Mouse (Mus musculus) embryonic facial prominence, embryonic 11.5 days (tissue): Measurements from ENCODE around the gene Trpm5. TPM values are rescaled to one million over a fixed set of nuclear protein-coding genes. Genes with fewer than 3 reads are reported as not detected.

ENCODE experiments used
- ATAC-seq: fragments of 200-750 bp; cut with Nextera tagmentation; replicated peaks from 2 replicates; pipeline ENCODE4 v1.8.0; 2017; ENCODE audit warnings: low read depth; ENCODE audit not compliant: insufficient number of reproducible peaks, low FRiP score, low TSS enrichment
- DNase-seq: peaks from one replicate; pipeline ENCODE4 v3.0.0-alpha.2; 2015; ENCODE audit warnings: low spot score
- H3K27ac ChIP-seq: fragments of 300-500 bp; sonication (generic); replicated peaks from 2 replicates; pipeline ENCODE4 v1.5.1; 2014; ENCODE audit warnings: mild to moderate bottlenecking, low read depth, low read length, control low read depth
- H3K27me3 ChIP-seq: fragments of 300-500 bp; sonication (generic); 2 replicates; pipeline ENCODE4 v1.6.1; 2014; ENCODE audit warnings: mild to moderate bottlenecking, low read length, moderate library complexity, mixed read lengths; ENCODE audit not compliant: control insufficient read depth, insufficient read depth
- H3K36me3 ChIP-seq: fragments of 300-500 bp; sonication (generic); replicated peaks from 2 replicates; pipeline ENCODE4 v1.6.1; 2014; ENCODE audit warnings: low read depth, mild to moderate bottlenecking, low read length, moderate library complexity, mixed read lengths; ENCODE audit not compliant: control insufficient read depth, insufficient read depth
- H3K4me1 ChIP-seq: fragments of 300-500 bp; sonication (generic); 2 replicates; pipeline ENCODE4 v1.6.1; 2014; ENCODE audit warnings: low read length, mixed read lengths; ENCODE audit not compliant: control insufficient read depth, insufficient read depth
- H3K4me2 ChIP-seq: fragments of 300-500 bp; sonication (generic); 2 replicates; pipeline ENCODE4 v1.6.1; 2014; ENCODE audit warnings: low read depth, mild to moderate bottlenecking, control low read depth, low read length, moderate library complexity
- H3K4me3 ChIP-seq: fragments of 300-500 bp; sonication (generic); 2 replicates; pipeline ENCODE4 v1.5.1; 2014; ENCODE audit warnings: low read depth, low read length, control low read depth
- H3K9ac ChIP-seq: fragments of 300-500 bp; sonication (generic); replicated peaks from 2 replicates; pipeline ENCODE4 v1.6.1; 2014; ENCODE audit warnings: mild to moderate bottlenecking, control low read depth, low read length
- H3K9me3 ChIP-seq: fragments of 300-500 bp; sonication (generic); replicated peaks from 2 replicates; pipeline ENCODE4 v1.6.1; 2016; ENCODE audit warnings: mild to moderate bottlenecking, low read length, inconsistent platforms, mixed read lengths; ENCODE audit not compliant: control insufficient read depth
- WGBS: fragments of 180-500 bp; shearing (Covaris S2); extraction: QIAGEN DNeasy Blood & Tissue Kit; methylation state at CpG from one replicate; pipeline ENCODE4 v1.1.7; 2014; 5-methylcytosine and 5-hydroxymethylcytosine counted together
- polyA plus RNA-seq: library from polyadenylated mRNA; unstranded; fragments of >200 nt; fragmentation: Nextera tagmentation; extraction: Ambion mirVana; gene quantifications from 2 replicates; pipeline ENCODE4 v1.2.1, GENCODE M21; 2014

Gene Trpm5
- 0.84 and 1.1 TPM in 2 replicates for polyA plus RNA-seq

DNA sequence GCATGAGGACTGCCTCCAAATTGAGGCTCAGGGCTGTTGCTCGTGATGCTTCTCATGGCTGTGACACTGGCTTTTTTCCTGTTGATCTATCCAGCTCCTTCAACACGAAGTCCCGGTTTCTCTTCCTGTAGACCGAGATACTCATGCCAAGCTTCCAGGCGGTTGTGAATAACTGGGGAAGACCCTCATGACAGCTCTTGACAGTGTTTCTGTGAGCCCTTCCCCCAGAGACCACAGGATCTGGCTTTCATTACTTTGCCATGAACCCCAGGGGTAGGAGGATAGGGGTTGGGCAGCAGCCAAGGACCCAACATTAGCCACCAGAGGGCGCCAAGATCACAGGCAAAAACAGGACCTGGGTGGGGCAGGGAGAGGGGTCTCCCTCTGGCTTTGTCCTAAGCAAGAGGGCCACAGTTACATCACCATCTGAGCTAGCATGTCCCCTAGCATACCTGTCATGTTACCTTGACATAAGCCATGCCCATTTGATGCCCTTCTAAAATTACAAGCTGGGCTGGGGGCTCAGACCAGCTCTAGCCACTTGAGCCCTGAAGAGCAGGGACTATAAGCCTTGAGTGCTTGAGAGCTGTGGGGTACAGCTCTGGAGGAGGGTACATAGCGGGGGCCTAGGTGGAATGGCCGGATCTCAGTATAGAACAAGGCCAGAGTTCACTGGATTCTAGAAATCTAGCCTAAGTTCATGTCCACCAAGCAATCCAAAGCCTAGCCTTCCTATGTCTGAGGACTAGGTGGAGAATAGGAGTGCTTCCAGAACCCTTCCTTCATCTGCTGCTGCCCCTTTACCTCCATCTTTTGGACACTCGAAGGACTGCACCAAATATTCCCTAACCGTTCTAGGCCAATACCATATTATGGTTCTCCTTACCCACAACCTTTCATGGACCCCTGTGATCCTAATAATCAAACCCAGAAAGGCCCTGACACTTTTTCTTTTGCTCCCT lies at the start of gene Trpm5:
TSS of gene Trpm5 (minus strand) at position 51 of the 962 bp plus-strand sequence.
- Histone ChIP-seq H3K9ac (no peak within 1 kb of the TSS), H3K27ac (no peak within 1 kb of the TSS)
- no peak; the same call in 1 of the 2 replicates for ATAC-seq

DNA sequence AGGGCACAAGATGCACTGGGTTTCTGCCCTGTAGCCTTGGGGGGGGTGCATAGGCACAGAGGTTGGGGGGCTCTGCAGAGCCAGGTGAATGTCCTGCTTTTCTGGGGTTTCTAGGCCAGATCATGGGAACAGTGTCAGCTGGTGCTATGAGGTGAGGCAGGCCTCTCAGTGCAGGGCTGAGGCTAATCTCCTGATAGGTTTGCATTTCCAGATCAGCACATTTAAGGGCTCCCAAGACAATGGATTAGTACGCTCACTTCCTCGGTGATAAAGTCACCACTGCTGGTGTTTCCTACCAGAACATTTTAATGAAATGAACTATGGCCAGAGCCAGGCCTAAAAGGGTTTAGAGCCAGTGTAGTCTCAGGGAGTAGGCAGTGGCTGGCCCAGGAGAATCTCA lies 48.2 kb upstream of the Trpm5 start:
- H3K27ac ChIP-seq, result no peak overlapping the region
- DNase-seq (no peak), ATAC-seq (no peak)
- H3K36me3 ChIP-seq, result no peaks in the 10 kb centered on the region
- no peaks in the 10 kb centered on the region for H3K27me3 ChIP-seq
- WGBS, result 88% methylated on average over 2 of the region's 2 CpGs
- H3K9ac ChIP-seq, result no peak overlapping the region
- no peaks in the 10 kb centered on the region for H3K9me3 ChIP-seq
- no peak overlapping the region for H3K4me2 ChIP-seq
- H3K4me1 ChIP-seq, result no peaks in the 10 kb centered on the region
- no peak overlapping the region for H3K4me3 ChIP-seq

More for the DNA sequence above, at the start of gene Trpm5:
- peak; percentile 75 for DNase-seq
- H3K27me3 ChIP-seq, result no peaks in the 10 kb centered on the region
- H3K4me3 ChIP-seq, result no peak within 1 kb of the TSS
- no peaks in the 10 kb centered on the region for H3K36me3 ChIP-seq
- WGBS, result 39% methylated on average over 10 of the region's 10 CpGs
- H3K9me3 ChIP-seq, result no peaks in the 10 kb centered on the region
- H3K4me2 ChIP-seq, result no peak within 1 kb of the TSS
- no peaks in the 10 kb centered on the region for H3K4me1 ChIP-seq

DNA sequence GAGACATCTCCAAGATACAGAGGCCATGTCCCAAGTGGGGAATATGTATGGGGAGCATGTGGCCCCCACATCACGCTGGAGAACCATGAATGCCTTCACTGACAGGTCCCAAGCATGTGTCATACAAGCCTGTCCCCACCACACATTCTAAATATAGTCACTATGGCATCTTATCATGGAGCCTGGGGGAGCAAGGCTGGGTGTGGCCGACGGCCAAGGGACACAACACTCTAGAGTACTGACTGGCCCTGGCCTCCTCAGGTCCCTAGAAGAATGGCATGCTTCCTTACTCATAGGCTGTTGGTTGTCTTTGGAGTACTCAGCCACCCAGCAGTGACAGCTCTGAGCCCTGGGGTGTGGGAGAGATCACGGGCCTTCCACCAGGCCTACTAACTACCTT lies 45.5 kb upstream of the Trpm5 start:
- DNase-seq, result no peak
- Histone ChIP-seq H3K36me3 (no peaks in the 10 kb centered on the region), H3K27me3 (no peaks in the 10 kb centered on the region), H3K9ac (no peak overlapping the region), H3K9me3 (no peaks in the 10 kb centered on the region), H3K4me3 (no peak overlapping the region), H3K27ac (no peak overlapping the region), H3K4me2 (no peak overlapping the region), H3K4me1 (no peaks in the 10 kb centered on the region)
- WGBS, result 81% methylated on average over 4 of the region's 4 CpGs
- no peak for ATAC-seq

- Histone ChIP-seq H3K4me2 (no peak overlapping the region), H3K4me1 (no peaks in the 10 kb centered on the region), H3K4me3 (no peak overlapping the region), H3K27me3 (no peaks in the 10 kb centered on the region), H3K27ac (no peak overlapping the region), H3K36me3 (no peaks in the 10 kb centered on the region), H3K9ac (no peak overlapping the region), H3K9me3 (no peaks in the 10 kb centered on the region)
- DNase-seq (peak; percentile 67), ATAC-seq (0 out of 2 replicates have a peak, but pooled peaks have one; percentile 41)
- WGBS, result 35% methylated on average over 1 of the region's 1 CpGs
Observed at GRCm38 (mm10) chr7:143138789-143139188, 44.3 kb upstream of the Trpm5 start.

- Histone ChIP-seq H3K27me3 (no peaks in the 10 kb centered on the region), H3K4me2 (no peak overlapping the region), H3K4me1 (no peaks in the 10 kb centered on the region), H3K36me3 (no peaks in the 10 kb centered on the region), H3K27ac (no peak overlapping the region), H3K9me3 (no peaks in the 10 kb centered on the region), H3K4me3 (no peak overlapping the region), H3K9ac (no peak overlapping the region)
- WGBS, result 50% methylated on average over 5 of the region's 5 CpGs
- ATAC-seq (no peak), DNase-seq (no peak)
Observed at GRCm38 (mm10) chr7:143136561-143136960, 42.1 kb upstream of the Trpm5 start.

GRCm38 (mm10) chr7:143136125-143136524 lies 41.7 kb upstream of the Trpm5 start:
- Histone ChIP-seq H3K4me3 (no peak overlapping the region), H3K4me1 (no peaks in the 10 kb centered on the region), H3K4me2 (no peak overlapping the region), H3K9ac (no peak overlapping the region), H3K27ac (no peak overlapping the region), H3K36me3 (no peaks in the 10 kb centered on the region), H3K27me3 (no peaks in the 10 kb centered on the region), H3K9me3 (no peaks in the 10 kb centered on the region)
- 63% methylated on average over 2 of the region's 2 CpGs for WGBS
- ATAC-seq (no peak; the same call in 1 of the 2 replicates), DNase-seq (no peak)

DNA sequence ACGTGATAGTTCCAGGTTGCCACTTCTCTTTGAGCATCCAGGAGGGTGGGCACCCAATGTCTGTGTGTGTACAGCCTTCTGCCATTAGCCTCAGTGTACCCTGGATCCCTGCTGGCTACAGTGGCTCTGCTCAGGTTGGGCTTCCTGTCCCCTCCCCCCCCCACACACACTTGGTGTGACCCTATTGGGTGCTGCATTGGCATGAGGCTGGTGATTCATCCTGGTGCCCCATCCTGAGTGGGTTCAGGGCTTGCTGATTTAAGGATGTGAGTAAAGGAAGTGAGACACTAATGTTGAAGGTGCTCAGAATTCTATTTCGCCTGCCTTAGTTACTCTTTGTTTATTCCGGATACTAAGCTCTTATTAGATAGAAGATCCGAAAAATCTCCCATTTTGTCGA lies 38.4 kb upstream of the Trpm5 start:
- H3K27ac ChIP-seq, result no peak overlapping the region
- H3K36me3 ChIP-seq, result no peaks in the 10 kb centered on the region
- no peaks in the 10 kb centered on the region for H3K27me3 ChIP-seq
- no peak overlapping the region for H3K9ac ChIP-seq
- H3K4me1 ChIP-seq, result no peaks in the 10 kb centered on the region
- no peak for ATAC-seq
- no peak for DNase-seq
- H3K4me3 ChIP-seq, result no peak overlapping the region
- no peak overlapping the region for H3K4me2 ChIP-seq
- 81% methylated on average over 5 of the region's 5 CpGs for WGBS
- H3K9me3 ChIP-seq, result no peaks in the 10 kb centered on the region

- peaks cover 6% of the 10 kb centered on the region for H3K4me1 ChIP-seq
- no peak for ATAC-seq
- WGBS, result 64% methylated on average over 3 of the region's 3 CpGs
- H3K4me3 ChIP-seq, result no peak overlapping the region
- H3K27me3 ChIP-seq, result no peaks in the 10 kb centered on the region
- no peak overlapping the region for H3K27ac ChIP-seq
- no peak overlapping the region for H3K4me2 ChIP-seq
- no peak for DNase-seq
- no peaks in the 10 kb centered on the region for H3K9me3 ChIP-seq
- H3K9ac ChIP-seq, result no peak overlapping the region
- no peaks in the 10 kb centered on the region for H3K36me3 ChIP-seq
Observed at GRCm38 (mm10) chr7:143124902-143125301, 30.5 kb upstream of the Trpm5 start.
